Mouse (Mus musculus) left cerebral cortex, adult 2 months (tissue): Measurements from ENCODE around the gene M6pr. TPM values are rescaled to one million over a fixed set of nuclear protein-coding genes. Genes with fewer than 3 reads are reported as not detected.
A peak's percentile ranks its signal among the peaks of the same experiment; 100 is the strongest.

Experiments used
- DNase-seq, 2 experiments: peaks; one replicate each; pipeline ENCODE4 v3.0.0; 2021 to 2022; ENCODE audit warnings: low spot score in 2 of 2, mixed read lengths in 1 of 2; ENCODE audit errors: extremely low spot score in 1 of 2
- H3K27ac ChIP-seq: fragments of 200-600 bp; 2 replicates; pipeline ENCODE4 v1.8.1; 2022
- H3K4me3 ChIP-seq: fragments of 200-600 bp; 2 replicates; pipeline ENCODE4 v1.8.1; 2022
- CTCF ChIP-seq: fragments of 200-600 bp; IDR thresholded peaks from 2 replicates; pipeline ENCODE4 v1.8.1; 2022; ENCODE audit warnings: antibody characterized with exemption, mild to moderate bottlenecking, moderate library complexity
- intact Hi-C: fragments of 180-260 bp; cut with DNase I; formaldehyde crosslinking; loops from one replicate; pipeline ENCODE4 v1.15.1; 2025
- long read RNA-seq, 2 experiments: library from polyadenylated mRNA; stranded (forward); transcript quantifications; one replicate each; pipeline ENCODE4 v2.0.0; 2021; ENCODE audit warnings: borderline mapping rate in 2 of 2
- total RNA-seq, 2 experiments: library from RNA; stranded (reverse); gene quantifications; 2 replicates each; pipeline ENCODE4 v1.2.3; 2021

The M6pr gene
- total RNA-seq, result 10 to 100 TPM; 69.5 TPM
- long read RNA-seq, experiment 1, transcript M6pr-201 (7 exons, 2,515 nt), result major isoform, 108 of 116 reads
- long read RNA-seq, experiment 1, partial matches to known transcripts, result 4 of 116 reads
- long read RNA-seq, experiment 1, other reads (novel, unspliced or antisense), result 1 of 116 reads
- long read RNA-seq, experiment 2, transcript M6pr-201 (7 exons, 2,515 nt), result major isoform, 82 of 93 reads
- long read RNA-seq, experiment 2, partial matches to known transcripts, result 6 of 93 reads
- long read RNA-seq, experiment 2, other reads (novel, unspliced or antisense), result 1 of 93 reads

- intact Hi-C loops, result loop anchor here (1.0 to 10.0 kb wide), 4 partner anchors 31 to 1034 kb away; no protein-coding TSS in a partner anchor
- DNase-seq, result peak; percentile 92 to 97
- TF ChIP-seq CTCF, result peak; percentile 92
These were observed at the start of gene M6pr for GRCm38 (mm10) chr6:122308505-122309393. TSS of gene M6pr (plus strand) at chr6:122308720.

GRCm38 (mm10) chr6:122262543-122262942, 46.0 kb upstream of the M6pr start:
- Histone ChIP-seq H3K4me3 (no peak overlapping the region), H3K27ac (no peak overlapping the region)
- no peak for TF ChIP-seq CTCF
- no peak for DNase-seq
- intact Hi-C loops, result no loop called here

More at GRCm38 (mm10) chr6:122308505-122309393, at the start of gene M6pr:
- Histone ChIP-seq H3K4me3 (peak within 1 kb of the TSS; percentile 93), H3K27ac (peak within 1 kb of the TSS; percentile 84)

- no peak overlapping the region for H3K27ac ChIP-seq
- TF ChIP-seq CTCF, result no peak
- intact Hi-C loops, result no loop called here
- H3K4me3 ChIP-seq, result no peak overlapping the region
- peak in 1 of 2 experiments; percentile 43 for DNase-seq
These were observed 40.0 kb upstream of the M6pr start for GRCm38 (mm10) chr6:122268561-122268960.

- no peak for TF ChIP-seq CTCF
- Histone ChIP-seq H3K27ac (no peak overlapping the region), H3K4me3 (no peak overlapping the region)
- no peak for DNase-seq
- intact Hi-C loops, result no loop called here
These were observed 39.4 kb upstream of the M6pr start for GRCm38 (mm10) chr6:122269170-122269569.

GRCm38 (mm10) chr6:122270152-122270551, 38.4 kb upstream of the M6pr start:
- DNase-seq, result no peak
- intact Hi-C loops, result no loop called here
- no peak for TF ChIP-seq CTCF
- Histone ChIP-seq H3K4me3 (no peak overlapping the region), H3K27ac (no peak overlapping the region)

- no peak for DNase-seq
- no peak for TF ChIP-seq CTCF
- intact Hi-C loops, result no loop called here
- H3K27ac ChIP-seq, result no peak overlapping the region
- H3K4me3 ChIP-seq, result no peak overlapping the region
These were observed 34.0 kb upstream of the M6pr start for GRCm38 (mm10) chr6:122274546-122274945.

GRCm38 (mm10) chr6:122276565-122276964, 32.0 kb upstream of the M6pr start:
- no peak overlapping the region for H3K27ac ChIP-seq
- intact Hi-C loops, result no loop called here
- DNase-seq, result no peak
- H3K4me3 ChIP-seq, result no peak overlapping the region
- TF ChIP-seq CTCF, result no peak

- intact Hi-C loops, result no loop called here
- Histone ChIP-seq H3K27ac (no peak within 1 kb of the TSS), H3K4me3 (no peak within 1 kb of the TSS)
- DNase-seq, result no peak
- TF ChIP-seq CTCF, result no peak
These were observed 25.7 kb upstream of the M6pr start, which contains the start of gene Klrg1 for GRCm38 (mm10) chr6:122282782-122283181. TSS of gene Klrg1 (minus strand) at chr6:122282882.

- no peak for TF ChIP-seq CTCF
- no peak for DNase-seq
- intact Hi-C loops, result no loop called here
- no peak overlapping the region for H3K27ac ChIP-seq
- H3K4me3 ChIP-seq, result no peak overlapping the region
These were observed 25.1 kb upstream of the M6pr start for GRCm38 (mm10) chr6:122283429-122283828.

GRCm38 (mm10) chr6:122284304-122284703, 24.2 kb upstream of the M6pr start:
- intact Hi-C loops, result no loop called here
- H3K27ac ChIP-seq, result no peak overlapping the region
- no peak overlapping the region for H3K4me3 ChIP-seq
- TF ChIP-seq CTCF, result no peak
- DNase-seq, result no peak

GRCm38 (mm10) chr6:122284823-122285222, 23.7 kb upstream of the M6pr start:
- no peak for DNase-seq
- intact Hi-C loops, result no loop called here
- TF ChIP-seq CTCF, result no peak
- H3K27ac ChIP-seq, result no peak overlapping the region
- no peak overlapping the region for H3K4me3 ChIP-seq

- intact Hi-C loops, result no loop called here
- TF ChIP-seq CTCF, result peak; percentile 46
- Histone ChIP-seq H3K27ac (no peak overlapping the region), H3K4me3 (no peak overlapping the region)
- DNase-seq, result no peak
These were observed 20.3 kb upstream of the M6pr start for GRCm38 (mm10) chr6:122288263-122288662.
